Mouse (Mus musculus): Measurements from ENCODE around the gene Dennd4c.
"Not testable (repeated sequence)": the region's sequence is repeated elsewhere in the genome, so short reads cannot be mapped to it uniquely, and the experiment has no call there.

Gene Dennd4c

GRCm38 (mm10) chr4:86777587-86777986 lies 29.2 kb downstream of the Dennd4c start:
- DNase-seq (ENCODE audit: low read depth, low spot score) = no peak

DNA sequence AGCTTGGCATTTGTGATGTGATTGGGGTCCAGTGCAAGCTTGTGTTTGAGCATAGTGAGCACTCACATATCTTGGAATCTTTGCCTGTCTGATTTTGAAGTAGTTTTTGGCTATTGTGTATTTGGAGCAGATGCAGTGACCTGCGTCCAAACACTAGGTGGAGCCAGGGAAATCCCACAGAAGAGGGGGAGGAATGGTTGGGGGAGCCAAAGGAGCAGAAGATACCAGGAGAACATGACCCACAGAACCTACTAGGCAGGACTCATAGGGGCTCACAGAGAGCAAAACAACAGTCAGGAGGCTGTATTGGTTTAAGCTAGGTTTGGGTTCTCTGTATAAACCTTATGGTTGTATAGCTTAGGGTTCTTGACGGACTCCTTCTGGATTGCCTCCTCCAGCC lies 62.2 kb downstream of the Dennd4c start:
- no peak for DNase-seq (ENCODE audit: low read depth, low spot score)

DNA sequence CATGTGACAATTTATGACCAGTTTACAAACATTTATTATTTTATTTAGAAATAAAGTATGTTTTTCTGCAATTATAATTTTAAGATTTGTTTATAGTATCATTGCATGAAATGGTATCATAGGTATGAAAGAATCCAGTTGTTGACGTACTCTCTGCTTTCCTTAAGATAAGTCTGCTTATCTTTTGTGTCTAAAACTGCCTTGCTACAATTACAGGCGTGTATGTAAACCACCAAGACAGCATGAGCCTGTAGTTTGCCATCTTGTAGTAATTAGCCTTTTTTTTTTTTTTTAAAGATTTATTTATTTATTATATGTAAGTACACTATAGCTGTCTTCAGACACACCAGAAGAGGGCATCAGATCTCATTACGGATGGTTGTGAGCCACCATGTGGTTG lies 66.5 kb downstream of the Dennd4c start:
- no peak for DNase-seq (ENCODE audit: low read depth, low spot score)

DNA sequence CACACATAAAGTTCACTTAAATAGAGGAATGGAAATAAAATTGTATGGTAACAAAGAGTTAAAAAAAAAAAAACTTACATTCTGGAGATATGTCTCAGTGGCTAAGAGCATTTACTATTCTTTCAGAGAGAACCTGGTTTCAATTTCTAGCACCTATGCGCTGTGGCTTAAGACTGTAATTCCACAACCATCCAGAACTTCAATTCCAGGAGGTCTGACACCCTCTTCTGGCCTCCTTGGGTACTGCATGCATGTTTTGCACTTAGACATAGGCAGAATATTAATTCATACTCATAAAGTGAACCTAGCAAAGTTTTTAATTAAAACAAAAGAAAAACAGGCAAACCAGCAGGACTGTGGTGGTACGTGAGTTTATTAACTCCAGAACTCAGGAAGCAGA lies 74.8 kb downstream of the Dennd4c start:
- peak; percentile 61 for DNase-seq (ENCODE audit: low read depth, low spot score)

DNA sequence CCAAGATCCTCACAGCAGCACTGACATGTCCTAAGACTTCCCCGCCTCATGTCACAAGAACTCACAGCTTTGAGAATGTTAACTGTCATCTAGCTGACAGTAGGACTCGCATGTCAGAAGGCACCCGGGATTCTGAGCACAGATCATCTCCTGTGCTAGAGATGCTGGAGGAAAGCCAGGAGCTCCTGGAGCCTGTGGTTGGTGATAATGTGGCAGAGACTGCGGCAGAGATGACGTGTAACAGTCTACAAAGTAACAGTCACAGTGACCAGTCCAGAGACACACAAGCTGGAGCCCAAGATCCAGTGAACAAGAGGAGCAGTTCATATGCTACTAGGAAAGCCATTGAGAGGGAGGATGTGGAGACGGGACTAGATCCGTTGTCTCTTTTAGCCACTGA lies 76.8 kb downstream of the Dennd4c start:
- no peak for DNase-seq (ENCODE audit: low read depth, low spot score)

GRCm38 (mm10) chr4:86831896-86832295 lies 83.5 kb downstream of the Dennd4c start:
- no peak for DNase-seq (ENCODE audit: low read depth, low spot score)

DNA sequence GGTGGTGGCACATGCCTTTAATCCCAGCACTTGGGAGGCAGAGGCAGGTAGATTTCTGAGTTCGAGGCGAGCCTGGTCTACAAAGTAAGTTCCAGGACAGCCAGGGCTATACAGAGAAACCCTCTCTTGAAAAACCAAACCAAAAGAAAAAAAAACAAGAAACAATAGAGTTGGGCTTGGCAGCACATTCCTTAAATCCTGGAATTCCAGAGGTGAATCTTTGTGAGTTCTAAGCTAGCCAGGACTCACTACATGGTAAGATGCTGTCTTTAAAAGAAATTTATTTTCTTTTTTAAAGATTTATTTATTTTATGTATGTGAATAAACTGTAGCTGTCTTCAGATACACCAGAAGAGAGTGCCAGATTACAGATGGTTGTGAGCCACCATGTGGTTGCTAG lies 92.8 kb downstream of the Dennd4c start:
- DNase-seq (ENCODE audit: low read depth, low spot score) = not testable (repeated sequence)

DNA sequence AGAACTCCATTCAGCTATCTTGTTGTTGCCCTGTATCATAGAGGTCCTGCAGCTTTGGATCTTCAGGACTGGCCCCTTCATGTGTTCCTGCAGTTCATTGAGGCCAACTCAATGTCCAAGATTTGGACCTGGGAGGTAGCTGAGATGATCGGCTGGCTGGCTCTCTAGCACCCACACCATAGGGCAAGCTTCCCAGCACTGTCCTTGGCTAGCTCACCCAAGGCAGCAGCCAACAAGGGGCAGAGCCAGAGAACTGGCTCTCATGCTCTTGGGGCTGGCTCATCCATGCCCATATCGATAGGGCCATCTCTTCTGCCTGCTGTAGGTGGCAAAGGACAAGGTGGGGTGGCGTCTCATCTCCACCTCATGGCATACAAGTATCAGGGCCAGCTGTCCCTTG lies 97.0 kb downstream of the Dennd4c start:
- DNase-seq (ENCODE audit: low read depth, low spot score) = no peak

DNA sequence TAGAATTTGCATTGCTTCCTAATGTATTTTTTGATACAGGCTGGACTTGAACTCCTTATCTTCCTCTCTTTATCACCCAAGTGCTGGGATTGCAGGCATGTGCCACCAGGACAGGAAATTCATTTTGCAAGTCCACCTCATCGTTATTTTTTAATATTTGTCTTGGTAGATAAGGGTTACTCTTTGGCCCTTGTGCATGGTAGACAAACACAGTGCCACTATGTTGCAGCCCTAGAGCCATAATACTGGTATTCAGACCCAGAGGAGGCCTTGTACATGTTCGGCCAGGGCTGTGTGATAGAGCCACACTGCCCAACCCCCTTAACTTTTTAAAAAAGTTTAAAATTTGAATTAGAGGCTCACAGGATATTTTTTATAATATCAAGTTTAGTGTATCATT lies 98.9 kb downstream of the Dennd4c start:
- DNase-seq (ENCODE audit: low read depth, low spot score) = no peak

- DNase-seq (ENCODE audit: low read depth, low spot score) = no peak
These were observed 103.0 kb downstream of the Dennd4c start for GRCm38 (mm10) chr4:86851331-86851730.

- DNase-seq (ENCODE audit: low read depth, low spot score) = no peak
These were observed 103.7 kb downstream of the Dennd4c start for GRCm38 (mm10) chr4:86852018-86852417.

GRCm38 (mm10) chr4:86852813-86853590 lies 104.6 kb downstream of the Dennd4c start:
- DNase-seq (ENCODE audit: low read depth, low spot score) = no peak

DNA sequence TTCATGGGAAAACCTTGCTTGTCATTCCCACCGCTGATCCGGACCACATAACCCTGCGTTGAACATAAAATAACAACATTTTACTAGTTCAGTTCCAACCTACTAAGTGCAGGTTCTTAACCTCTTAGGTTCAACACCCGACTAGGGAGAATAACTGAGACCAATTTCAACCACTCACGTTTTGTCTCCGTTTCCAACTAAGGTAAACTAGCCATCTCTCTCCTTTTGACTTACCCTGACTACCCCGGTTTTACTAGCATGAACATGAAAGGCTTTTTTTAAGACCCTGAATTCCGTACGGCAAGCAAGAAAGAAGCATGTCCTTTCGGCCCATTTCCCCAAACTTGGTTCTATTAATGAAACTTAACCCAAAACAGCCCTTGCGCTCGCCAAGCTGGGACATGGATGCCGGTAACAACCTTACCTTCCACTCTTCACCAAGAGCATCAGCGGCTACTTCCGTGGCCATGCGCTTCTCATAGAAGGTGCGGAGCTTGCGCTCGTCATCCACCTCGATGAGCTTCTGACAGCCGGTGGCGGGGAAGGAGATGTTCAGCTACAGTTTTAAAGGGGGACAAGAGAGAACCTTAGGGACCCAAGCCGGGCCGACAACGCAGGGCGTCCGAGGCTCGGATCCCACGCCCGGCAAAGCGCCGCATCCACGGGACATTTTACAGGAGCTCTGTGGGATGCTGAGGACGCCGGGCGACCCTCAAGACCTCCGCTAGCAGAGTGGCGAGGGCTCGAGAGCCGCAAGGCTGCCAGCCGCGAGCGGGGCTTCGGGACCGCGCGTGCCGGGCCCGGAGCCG lies 108.2 kb downstream of the Dennd4c start:
- peak; percentile 42 for DNase-seq (ENCODE audit: low read depth, low spot score)

DNA sequence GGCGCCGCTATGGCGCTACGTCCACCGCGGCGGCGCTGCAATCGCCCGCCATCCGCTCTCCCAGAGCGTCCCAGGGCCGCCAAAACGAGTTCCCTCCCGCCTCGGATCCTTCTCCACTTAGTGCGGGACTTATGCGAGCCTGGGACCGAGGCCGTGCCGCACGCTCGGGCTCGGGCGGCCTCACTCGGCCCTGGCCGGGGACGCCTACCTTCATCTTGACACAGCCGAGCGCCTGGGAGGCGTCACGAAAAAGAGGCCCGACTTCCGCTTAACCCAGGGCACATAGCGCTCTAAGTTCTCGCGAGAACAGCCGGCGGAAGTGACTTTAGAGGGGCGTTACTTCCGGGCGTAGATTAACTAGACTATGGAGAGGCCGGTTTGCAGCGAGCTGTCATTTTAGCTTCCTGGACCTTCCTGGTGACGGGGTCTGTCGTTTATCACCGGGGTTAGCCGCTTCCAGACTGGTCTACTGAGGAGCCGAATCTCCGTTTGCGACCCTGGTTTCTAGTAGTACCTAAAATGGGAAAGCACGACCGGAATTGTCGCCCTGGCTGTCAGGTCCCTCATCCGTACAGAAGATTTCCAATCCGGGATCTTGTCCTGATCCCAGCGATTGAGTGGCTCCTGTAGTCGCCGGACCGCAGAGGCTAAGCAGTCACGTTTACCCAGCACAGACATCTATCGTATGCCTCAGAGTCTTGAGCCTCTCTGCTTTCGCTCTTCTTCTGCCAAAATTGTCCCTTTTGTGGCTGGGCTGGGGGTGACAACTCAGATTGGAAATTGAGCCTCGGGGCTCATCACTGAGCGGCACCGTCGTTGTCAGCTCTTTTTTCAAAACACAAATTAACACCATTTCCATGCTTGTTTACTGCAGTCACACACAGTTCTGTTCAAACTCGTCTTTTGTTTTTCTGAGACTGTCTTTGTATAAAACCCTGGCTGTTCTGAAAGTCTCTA lies 109.0 kb downstream of the Dennd4c start, which contains the start of gene Rps6:
TSS of gene Rps6 (minus strand) at position 300 of the 957 bp plus-strand sequence.
- peak; percentile 97 for DNase-seq (ENCODE audit: low read depth, low spot score)

GRCm38 (mm10) chr4:86858070-86858440 lies 109.7 kb downstream of the Dennd4c start:
- peak; percentile 42 for DNase-seq (ENCODE audit: low read depth, low spot score)

DNA sequence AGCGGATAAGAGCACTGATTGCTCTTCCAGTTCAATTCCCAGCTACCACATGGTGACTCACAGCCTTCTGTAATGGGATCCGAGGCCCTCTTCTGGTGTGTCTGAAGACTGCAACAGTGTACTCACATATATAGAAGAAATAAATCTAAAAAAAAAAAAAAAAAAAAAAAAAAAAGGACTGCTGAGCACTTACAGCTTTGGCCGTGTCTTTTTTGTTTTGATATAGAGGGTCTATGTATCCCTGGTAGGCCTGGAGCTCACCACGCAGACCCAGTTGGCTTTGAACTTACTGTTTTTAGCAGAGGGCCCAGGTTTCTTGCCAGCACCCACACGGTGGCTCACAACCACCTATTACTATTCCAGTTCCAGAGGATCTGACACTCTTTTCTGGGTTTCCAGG lies 115.7 kb downstream of the Dennd4c start:
- no peak for DNase-seq (ENCODE audit: low read depth, low spot score)

- no peak for DNase-seq (ENCODE audit: low read depth, low spot score)
These were observed 123.6 kb downstream of the Dennd4c start for GRCm38 (mm10) chr4:86871988-86872387.

GRCm38 (mm10) chr4:86873072-86873471 lies 124.7 kb downstream of the Dennd4c start:
- no peak for DNase-seq (ENCODE audit: low read depth, low spot score)

DNA sequence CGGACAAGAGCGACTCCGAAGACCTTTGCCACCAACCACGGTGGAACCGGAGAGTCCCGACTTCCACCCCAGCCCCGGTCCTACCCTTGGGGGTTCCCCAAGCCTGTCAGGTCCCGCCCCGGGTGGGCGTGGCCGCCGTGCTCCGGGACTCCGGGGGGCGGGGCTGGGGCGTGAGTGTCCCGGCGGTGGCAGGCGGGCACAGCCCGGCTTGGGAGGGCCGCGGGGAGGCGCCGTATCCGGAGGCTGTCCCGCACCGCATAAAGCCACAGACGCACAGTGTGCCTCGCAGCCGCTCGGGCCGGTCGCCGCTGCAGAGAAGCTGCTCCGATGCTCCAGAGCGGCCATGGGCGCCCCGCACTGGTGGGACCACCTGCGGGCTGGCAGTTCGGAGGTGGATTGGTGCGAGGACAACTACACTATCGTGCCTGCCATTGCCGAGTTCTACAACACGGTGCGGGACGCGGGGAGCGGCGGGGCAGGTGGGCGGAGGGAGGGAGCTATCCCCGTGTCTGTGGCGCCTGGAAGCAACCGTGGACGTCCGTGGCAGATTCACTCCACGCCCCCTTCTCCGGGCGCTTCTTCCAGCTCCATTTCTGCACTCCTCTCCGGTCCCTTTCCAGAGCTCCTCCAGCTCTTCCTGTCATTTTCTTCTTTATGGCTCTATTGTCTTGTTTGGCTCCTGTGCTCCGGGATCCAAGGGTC lies 125.9 kb downstream of the Dennd4c start, which contains the start of gene Acer2:
TSS of gene Acer2 (plus strand) at position 251 of the 702 bp plus-strand sequence.
- DNase-seq (ENCODE audit: low read depth, low spot score) = peak; percentile 93

DNA sequence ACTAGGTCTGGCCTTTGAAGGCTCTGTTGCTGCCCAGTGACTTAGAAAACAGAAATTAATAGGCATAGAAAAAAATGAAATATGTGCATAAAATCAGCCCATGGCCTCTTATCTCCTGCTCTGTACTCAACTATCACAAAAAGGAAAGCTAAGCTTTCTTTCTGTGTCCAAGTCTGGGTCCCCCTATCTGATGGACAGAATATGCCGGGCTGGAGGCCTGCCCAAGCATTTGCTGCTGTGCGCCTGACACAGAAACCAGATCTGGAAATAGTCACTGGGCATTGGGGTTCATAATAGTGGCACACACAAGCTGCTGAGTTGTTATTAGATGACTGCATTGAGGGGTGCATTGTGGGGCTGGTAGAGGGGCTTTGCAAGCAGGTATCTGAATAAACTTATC lies 131.1 kb downstream of the Dennd4c start:
- DNase-seq (ENCODE audit: low read depth, low spot score) = no peak

GRCm38 (mm10) chr4:86881178-86881577 lies 132.8 kb downstream of the Dennd4c start:
- DNase-seq (ENCODE audit: low read depth, low spot score) = no peak
